Mouse (Mus musculus) CD8-positive naive resting alpha-beta T cell, adult 57 days (primary cell): ENCODE data around the gene Farp2. TPM values are rescaled to one million over a fixed set of nuclear protein-coding genes. Genes with fewer than 3 reads are reported as not detected.

ENCODE experiments used
- total RNA-seq: library from RNA; stranded (reverse); gene quantifications from one replicate; pipeline ENCODE4 v1.2.4, GENCODE M21; 2023

The Farp2 gene
- total RNA-seq = 4.5 TPM

GRCm38 (mm10) chr1:93511585-93512350, at the start of gene Farp2:
Gene Farp2 (plus strand): TSS chr1:93512079.

GRCm38 (mm10) chr1:93478586-93479475, 33.0 kb upstream of the Farp2 start, which contains the start of gene Hdlbp:
Gene Hdlbp (minus strand): TSS chr1:93478815.

GRCm38 (mm10) chr1:93658559-93658958, 146.7 kb downstream of the Farp2 start, which contains the start of gene Stk25:
Gene Stk25 (minus strand): TSS chr1:93658659.

Other genes with a start within 250 kb of the Farp2 start
- 15.2 TPM for gene Mterf4, start 206.2 kb upstream of the Farp2 start, total RNA-seq
- gene Ppp1r7, start 169.2 kb upstream of the Farp2 start, total RNA-seq = 27.8 TPM
- gene Pask, start 168.6 kb upstream of the Farp2 start, total RNA-seq = 1.0 TPM
- gene Ano7, start 138.1 kb upstream of the Farp2 start, total RNA-seq = not detected
- gene Hdlbp, start 33.3 kb upstream of the Farp2 start, total RNA-seq = 109 TPM
- 118 TPM for gene Stk25, start 146.6 kb downstream of the Farp2 start, total RNA-seq
- gene Bok, start 173.6 kb downstream of the Farp2 start, total RNA-seq = not detected
- 95.2 TPM for gene Atg4b, start 239.4 kb downstream of the Farp2 start, total RNA-seq
- gene Thap4, start 242.8 kb downstream of the Farp2 start, total RNA-seq = 16.2 TPM